Mouse (Mus musculus) kidney, postnatal 25 days (tissue): Measurements from ENCODE around the gene Wdr31.
A peak's percentile ranks its signal among the peaks of the same experiment; 100 is the strongest.

Experiments used
- DNase-seq, 2 experiments: peaks; one replicate each; pipeline ENCODE4 v3.0.0; 2021; ENCODE audit warnings: mixed read lengths in 2 of 2

The Wdr31 gene

GRCm38 (mm10) chr4:62470598-62471051 is at the start of gene Wdr31:
Gene Wdr31 (minus strand): TSS chr4:62470896.
- peak; percentile 81 to 89 for DNase-seq

GRCm38 (mm10) chr4:62519849-62520233 is 49.1 kb upstream of the Wdr31 start, which contains the start of gene Alad:
Gene Alad (minus strand): TSS chr4:62519918.
- peak; percentile 93 to 98 for DNase-seq

DNA sequence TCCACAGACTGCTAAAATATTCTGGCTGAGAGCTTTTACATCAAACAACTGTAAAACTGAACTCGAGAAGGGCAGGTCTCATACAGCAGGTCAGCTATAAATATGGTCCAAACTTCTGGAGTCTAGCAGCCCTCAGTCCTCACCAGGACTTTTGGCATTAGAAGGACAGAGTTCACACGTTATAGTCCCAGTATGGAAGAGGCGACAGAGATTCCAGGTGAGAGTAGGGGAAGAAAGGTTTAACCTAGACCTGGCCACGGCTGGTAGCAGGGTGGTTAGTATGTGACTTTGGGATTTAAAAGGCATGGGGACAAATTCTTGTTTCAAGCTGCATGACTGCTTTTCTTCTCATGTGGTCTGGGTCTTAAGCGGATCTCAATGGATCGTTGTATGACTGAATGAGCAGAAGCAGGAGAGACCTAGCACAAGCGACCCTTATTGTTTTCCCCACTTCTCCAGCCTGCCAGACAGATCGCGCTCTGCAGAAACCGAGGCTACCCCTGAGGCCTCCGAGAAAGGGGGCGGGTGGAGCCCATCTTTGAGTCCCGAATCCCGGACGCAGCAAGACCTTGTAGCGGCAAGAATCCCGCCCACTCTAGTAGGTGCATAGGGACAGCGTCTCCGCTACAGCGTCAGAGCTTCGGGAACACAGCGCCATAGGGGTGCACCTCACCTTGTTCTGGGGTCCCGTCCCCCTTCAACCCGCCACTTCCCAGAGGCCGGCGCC is 48.6 kb upstream of the Wdr31 start:
- DNase-seq, result no peak

GRCm38 (mm10) chr4:62518416-62519121 is 47.9 kb upstream of the Wdr31 start:
- DNase-seq, result peak; percentile 64 to 86

DNA sequence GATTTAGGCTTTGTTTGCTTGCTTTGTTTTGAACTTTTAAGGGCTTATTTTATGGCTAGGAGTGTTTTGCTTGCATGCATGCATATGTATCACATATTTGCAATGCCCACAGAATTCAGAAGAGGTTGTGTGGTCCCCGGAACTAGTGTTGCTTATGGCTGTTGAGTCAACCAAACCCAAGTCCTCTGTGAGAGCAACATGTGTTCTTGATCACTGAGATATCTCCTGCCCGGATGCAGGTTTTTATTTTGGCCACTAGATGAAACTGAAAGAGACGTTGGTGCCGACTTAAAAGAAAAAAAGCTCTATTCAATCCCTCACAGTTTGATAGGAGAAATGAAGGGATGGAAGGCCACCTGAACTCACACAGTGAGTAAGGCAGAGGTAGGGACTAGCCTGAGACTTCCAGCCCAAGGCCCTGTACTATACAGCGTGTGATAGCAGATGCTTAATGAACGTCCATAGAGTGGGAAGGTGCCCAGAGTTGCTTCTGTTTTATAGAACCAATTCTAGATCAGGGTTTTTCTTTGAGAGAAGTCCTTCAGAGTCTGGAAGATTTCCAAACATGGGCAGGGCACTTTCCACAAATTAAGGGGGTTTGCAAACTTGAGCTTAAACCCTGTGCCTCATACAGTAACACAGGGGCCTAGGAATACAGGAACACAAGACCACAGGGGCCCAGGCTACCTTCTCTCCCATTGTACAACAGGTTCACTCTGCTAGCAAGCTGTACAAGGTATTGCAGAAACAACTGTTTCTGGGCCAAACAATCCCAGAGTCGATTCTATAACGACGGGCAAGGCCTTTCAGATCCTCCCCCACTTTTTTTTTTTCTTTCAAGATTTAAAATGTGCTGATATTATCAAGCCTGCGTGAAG is 47.1 kb upstream of the Wdr31 start:
- DNase-seq, result no peak

- DNase-seq, result no peak
Observed at GRCm38 (mm10) chr4:62517046-62517445, 46.4 kb upstream of the Wdr31 start.

DNA sequence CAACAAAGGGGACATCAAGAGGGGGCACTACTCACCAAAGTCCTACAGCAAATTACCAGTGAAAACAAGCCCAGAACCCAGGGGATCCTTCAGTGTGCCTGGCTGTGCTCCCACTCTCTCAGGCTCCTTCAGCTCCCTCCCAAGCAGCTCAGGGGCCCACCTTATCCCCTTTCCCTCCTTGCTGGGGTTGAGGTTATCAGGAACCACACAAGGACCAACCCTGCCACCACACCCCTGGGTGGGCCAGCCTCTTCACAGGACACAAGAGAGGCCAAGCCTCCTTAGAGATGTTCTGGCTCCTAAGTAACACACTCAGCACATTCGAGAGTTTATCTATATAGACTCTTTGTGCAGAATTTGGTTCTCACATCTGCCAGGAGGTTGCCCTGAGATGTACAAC is 45.9 kb upstream of the Wdr31 start:
- no peak for DNase-seq

GRCm38 (mm10) chr4:62516079-62516478 is 45.4 kb upstream of the Wdr31 start:
- peak; percentile 79 to 91 for DNase-seq

- peak in 1 of 2 experiments; percentile 68 for DNase-seq
Observed at GRCm38 (mm10) chr4:62515490-62515889, 44.8 kb upstream of the Wdr31 start.

- no peak for DNase-seq
Observed at GRCm38 (mm10) chr4:62514995-62515394, 44.3 kb upstream of the Wdr31 start.

GRCm38 (mm10) chr4:62513998-62514506 is 43.4 kb upstream of the Wdr31 start:
- DNase-seq, result peak in 1 of 2 experiments; percentile 41

GRCm38 (mm10) chr4:62509946-62510345 is 39.2 kb upstream of the Wdr31 start:
- DNase-seq, result peak; percentile 86 to 94

DNA sequence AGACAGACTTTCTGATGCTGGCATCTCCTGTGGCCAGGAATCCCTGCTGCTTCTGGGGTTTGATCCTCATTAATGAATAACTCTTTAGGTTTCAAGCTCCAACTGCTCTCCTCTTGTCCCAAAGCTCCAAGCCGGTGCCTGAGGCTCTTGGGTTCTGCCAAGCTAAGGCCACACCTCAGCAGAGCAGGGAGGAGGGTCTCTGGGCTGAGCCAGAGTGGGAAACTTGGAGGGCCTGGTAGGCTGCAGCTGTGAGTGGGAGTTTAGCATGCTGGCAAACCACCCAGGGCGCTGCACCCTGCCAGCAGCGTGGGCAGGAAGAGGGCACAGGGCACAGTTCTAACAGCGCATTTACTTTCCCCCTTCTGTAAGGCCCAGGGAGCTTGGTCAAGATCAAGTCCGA is 38.1 kb upstream of the Wdr31 start:
- peak; percentile 40 to 77 for DNase-seq

DNA sequence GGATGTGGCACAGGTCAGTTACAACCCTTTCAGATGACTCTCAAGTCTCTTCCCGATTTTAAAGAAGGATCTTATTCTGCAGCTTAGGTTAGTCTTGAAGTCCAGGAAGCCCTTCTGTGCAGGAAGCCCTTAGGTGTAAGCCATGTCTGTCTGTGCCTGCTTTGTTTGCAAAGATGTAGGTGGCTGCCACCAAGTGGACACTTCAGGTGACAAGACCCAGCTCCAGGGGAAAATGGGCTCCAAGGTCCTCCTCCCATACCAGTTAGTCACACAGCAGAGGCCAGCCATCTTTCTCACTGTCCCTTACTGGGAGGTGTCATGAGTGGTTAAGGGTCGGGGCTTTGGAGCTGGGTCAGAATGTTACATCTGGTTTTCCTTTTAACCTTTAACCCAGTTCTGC is 36.1 kb upstream of the Wdr31 start:
- DNase-seq, result peak; percentile 60 to 68

DNA sequence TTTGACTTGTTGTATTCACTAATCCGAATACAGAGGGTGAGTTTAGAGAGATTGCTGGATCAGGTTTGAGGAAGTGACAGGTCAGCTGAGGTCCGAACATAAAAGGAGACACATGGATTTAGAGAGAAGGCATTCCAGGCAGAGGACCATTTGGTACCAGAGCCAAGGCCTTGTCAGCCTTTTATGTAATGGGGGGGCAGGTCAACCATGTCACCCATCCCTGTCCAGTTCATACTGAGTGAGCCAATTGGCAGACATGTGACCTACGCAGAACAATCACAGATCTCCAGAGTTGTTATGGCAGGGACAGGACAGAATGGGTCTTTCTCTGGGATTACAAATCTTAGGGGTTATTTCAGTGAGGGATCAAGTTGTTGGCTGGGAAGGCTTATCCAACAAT is 35.3 kb upstream of the Wdr31 start:
- DNase-seq, result peak in 1 of 2 experiments; percentile 45

DNA sequence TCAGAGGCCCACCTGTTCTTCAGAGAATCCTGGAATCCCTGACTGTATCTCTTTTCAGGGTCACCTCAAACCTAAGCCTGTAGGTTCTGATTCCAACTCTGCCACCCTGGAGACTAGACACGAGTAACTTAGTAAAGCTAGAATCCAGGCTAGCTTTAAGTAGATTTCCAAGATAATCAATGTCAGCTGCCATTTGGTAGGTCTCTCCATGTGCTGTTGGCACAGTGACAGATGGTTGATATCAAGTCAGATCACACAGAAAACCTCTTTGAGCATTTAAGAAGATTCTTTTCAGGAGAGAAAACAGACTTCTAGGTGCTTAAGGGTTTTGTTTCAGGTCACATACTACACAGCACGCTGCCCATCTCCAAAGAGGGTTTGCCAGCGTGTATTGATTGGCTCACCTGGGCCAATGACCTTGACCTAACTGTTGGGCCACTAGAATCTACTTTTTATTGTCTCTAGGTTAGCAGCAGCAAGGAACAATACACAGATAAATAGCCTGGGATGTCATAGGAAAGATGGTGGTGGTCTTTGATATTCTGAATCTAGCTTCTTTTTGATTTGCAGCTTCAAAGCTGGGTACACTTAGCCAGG is 32.8 kb upstream of the Wdr31 start, which contains the start of gene Hdhd3:
Gene Hdhd3 (minus strand): TSS at position 94 of the 597 bp plus-strand sequence.
- no peak for DNase-seq

- peak; percentile 49 to 81 for DNase-seq
Observed at GRCm38 (mm10) chr4:62502969-62503368, 32.3 kb upstream of the Wdr31 start.

DNA sequence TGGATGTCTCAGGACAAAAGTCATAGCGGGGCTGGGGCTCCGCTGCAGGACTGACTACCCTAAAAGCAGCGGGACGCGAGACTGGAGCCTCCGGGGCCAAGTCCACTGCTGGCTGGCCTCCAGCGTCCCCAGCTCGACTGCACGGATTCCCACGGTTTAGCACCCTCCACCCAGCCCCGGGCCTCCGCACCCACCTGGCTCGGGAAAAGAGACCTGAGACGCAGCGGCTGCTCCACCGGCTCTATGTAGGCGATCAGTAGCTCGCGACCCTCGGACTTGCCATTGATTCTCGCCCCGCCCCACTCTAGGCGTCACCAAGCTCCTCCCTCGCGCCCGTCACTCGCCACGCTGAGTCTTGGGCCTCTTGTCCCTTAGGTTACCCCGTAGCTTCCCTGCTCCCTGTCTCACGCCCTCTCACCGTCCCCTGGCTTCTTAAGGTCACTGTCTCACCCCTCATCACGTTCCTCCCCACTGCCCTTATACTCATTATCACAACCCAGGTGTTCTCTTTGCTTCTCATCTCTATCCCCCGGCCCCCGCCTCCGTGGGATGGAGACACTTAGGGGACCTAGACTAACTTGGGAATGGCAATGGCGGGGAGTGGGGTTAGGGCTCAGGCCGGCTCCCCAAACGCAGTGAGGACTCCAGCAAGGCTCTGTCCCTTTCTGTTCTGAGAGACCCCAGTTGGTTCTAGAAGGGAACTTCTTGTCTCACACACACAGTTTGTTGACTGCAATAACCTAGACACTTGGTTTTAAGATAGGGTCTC is 31.5 kb upstream of the Wdr31 start:
- peak; percentile 95 to 96 for DNase-seq

- no peak for DNase-seq
Observed at GRCm38 (mm10) chr4:62501534-62501933, 30.8 kb upstream of the Wdr31 start.

- no peak for DNase-seq
Observed at GRCm38 (mm10) chr4:62500799-62501198, 30.1 kb upstream of the Wdr31 start.

GRCm38 (mm10) chr4:62496815-62497214 is 26.1 kb upstream of the Wdr31 start:
- DNase-seq, result peak; percentile 84 to 93
